Mouse (Mus musculus) limb, embryonic 10.5 days (tissue): ENCODE data around the gene Calm5. TPM values are rescaled to one million over a fixed set of nuclear protein-coding genes. Genes with fewer than 3 reads are reported as not detected.
A peak's percentile ranks its signal among the peaks of the same experiment; 100 is the strongest.

Experiments used
- DNase-seq: peaks from one replicate; pipeline ENCODE4 v3.0.0-alpha.2; 2017; ENCODE audit warnings: low spot score
- H3K27ac ChIP-seq: fragments of 300-500 bp; sonication (generic); 2 replicates; pipeline ENCODE4 v1.5.1; 2016; ENCODE audit warnings: mild to moderate bottlenecking
- H3K27me3 ChIP-seq: fragments of 300-500 bp; sonication (generic); 2 replicates; pipeline ENCODE4 v1.6.1; 2016; ENCODE audit warnings: low read depth, mild to moderate bottlenecking; ENCODE audit not compliant: poor library complexity, severe bottlenecking
- H3K36me3 ChIP-seq: fragments of 300-500 bp; sonication (generic); 2 replicates; pipeline ENCODE4 v1.6.1; 2016; ENCODE audit warnings: mild to moderate bottlenecking, moderate library complexity
- H3K4me1 ChIP-seq: fragments of 300-500 bp; sonication (generic); 2 replicates; pipeline ENCODE4 v1.6.1; 2016
- H3K4me3 ChIP-seq: fragments of 300-500 bp; sonication (generic); 2 replicates; pipeline ENCODE4 v1.5.1; 2016; ENCODE audit warnings: mild to moderate bottlenecking, moderate library complexity
- H3K9me3 ChIP-seq: fragments of 300-500 bp; sonication (generic); replicated peaks from 2 replicates; pipeline ENCODE4 v1.6.1; 2016; ENCODE audit warnings: mild to moderate bottlenecking
- WGBS: fragments of 180-500 bp; shearing (Covaris S2); methylation state at CpG from one replicate; pipeline ENCODE4 v1.1.7; 2016; 5-methylcytosine and 5-hydroxymethylcytosine counted together
- polyA plus RNA-seq: library from polyadenylated mRNA; unstranded; fragments of >200 nt; fragmentation: Nextera tagmentation; extraction: Ambion mirVana; gene quantifications from 2 replicates; pipeline ENCODE4 v1.2.1, GENCODE M21; 2016

The Calm5 gene
- polyA plus RNA-seq, 1 experiment from 2014 or later = not detected

GRCm38 (mm10) chr13:3876448-3876847 lies 22.5 kb downstream of the Calm5 start:
- no peak overlapping the region for H3K27ac ChIP-seq
- DNase-seq = no peak
- H3K9me3 ChIP-seq = no peaks in the 10 kb centered on the region
- H3K4me3 ChIP-seq = no peak overlapping the region
- 91% methylated on average over 6 of the region's 6 CpGs for WGBS
- H3K4me1 ChIP-seq = peaks cover 12% of the 10 kb centered on the region; the same call in 1 of the 2 replicates
- peaks cover 10% of the 10 kb centered on the region for H3K36me3 ChIP-seq
- H3K27me3 ChIP-seq = no peaks in the 10 kb centered on the region

GRCm38 (mm10) chr13:3877185-3877584 lies 23.2 kb downstream of the Calm5 start:
- Histone ChIP-seq H3K4me3 (no peak overlapping the region), H3K36me3 (peaks cover 18% of the 10 kb centered on the region), H3K27ac (peak overlapping the region; percentile 53), H3K27me3 (no peaks in the 10 kb centered on the region), H3K4me1 (peaks cover 12% of the 10 kb centered on the region; the same call in 1 of the 2 replicates), H3K9me3 (no peaks in the 10 kb centered on the region)
- no peak for DNase-seq
- WGBS = 75% methylated on average over 6 of the region's 6 CpGs

DNA sequence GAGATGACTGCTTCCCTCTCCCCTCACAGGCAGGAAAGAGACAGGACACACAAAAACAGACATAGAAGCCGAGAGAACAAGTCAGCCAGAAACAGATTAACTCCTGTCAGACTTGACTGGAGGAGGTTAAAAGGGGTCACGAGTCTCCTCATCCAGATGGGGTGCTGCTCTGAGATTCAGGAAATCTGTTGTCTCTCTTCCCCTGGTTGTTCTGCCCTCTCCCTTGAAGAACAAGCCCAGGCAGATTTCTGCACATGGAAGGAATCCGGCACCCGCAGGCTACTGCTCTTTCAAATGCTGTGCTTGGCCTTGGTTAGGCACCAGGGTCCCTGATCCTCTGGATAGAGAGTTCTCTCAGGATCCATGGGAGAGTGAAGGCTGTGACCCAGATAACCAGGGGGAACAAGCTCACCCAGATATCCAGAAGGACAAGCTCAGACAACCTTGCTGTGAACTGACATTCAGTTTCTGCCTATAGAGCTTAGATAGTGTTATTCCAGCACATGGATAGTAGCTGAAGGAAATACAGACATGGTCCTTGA lies 23.8 kb downstream of the Calm5 start:
- H3K4me1 ChIP-seq = peaks cover 12% of the 10 kb centered on the region; the same call in 1 of the 2 replicates
- H3K36me3 ChIP-seq = peaks cover 22% of the 10 kb centered on the region
- no peaks in the 10 kb centered on the region for H3K9me3 ChIP-seq
- no peak overlapping the region for H3K4me3 ChIP-seq
- WGBS = 41% methylated on average over 4 of the region's 4 CpGs
- DNase-seq = no peak
- peak overlapping the region; percentile 53 for H3K27ac ChIP-seq
- H3K27me3 ChIP-seq = no peaks in the 10 kb centered on the region

DNA sequence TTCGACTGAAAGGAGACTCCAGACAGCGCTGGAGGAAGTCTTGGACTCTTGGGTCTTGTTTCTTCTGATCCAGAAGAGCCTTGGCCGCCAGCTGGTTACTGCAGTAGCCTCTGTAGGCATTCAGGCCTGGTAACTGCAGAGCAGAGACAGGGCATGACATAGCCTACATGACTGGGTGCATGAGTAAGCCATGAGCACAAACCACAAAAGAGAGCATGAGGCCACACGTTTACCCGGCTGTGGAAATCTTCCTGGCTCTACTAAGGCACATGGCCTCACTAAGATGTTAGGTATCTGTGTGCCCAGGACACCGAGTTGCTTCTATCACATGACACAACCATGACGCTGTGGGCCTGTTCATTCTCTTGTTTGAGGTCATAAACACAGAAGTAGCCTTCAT lies 32.7 kb downstream of the Calm5 start:
- WGBS = 96% methylated on average over 7 of the region's 7 CpGs
- Histone ChIP-seq H3K27me3 (no peaks in the 10 kb centered on the region), H3K27ac (no peak overlapping the region), H3K9me3 (no peaks in the 10 kb centered on the region), H3K36me3 (peaks cover 82% of the 10 kb centered on the region), H3K4me1 (peaks cover 7% of the 10 kb centered on the region; the same call in 1 of the 2 replicates), H3K4me3 (no peak overlapping the region)
- no peak for DNase-seq

DNA sequence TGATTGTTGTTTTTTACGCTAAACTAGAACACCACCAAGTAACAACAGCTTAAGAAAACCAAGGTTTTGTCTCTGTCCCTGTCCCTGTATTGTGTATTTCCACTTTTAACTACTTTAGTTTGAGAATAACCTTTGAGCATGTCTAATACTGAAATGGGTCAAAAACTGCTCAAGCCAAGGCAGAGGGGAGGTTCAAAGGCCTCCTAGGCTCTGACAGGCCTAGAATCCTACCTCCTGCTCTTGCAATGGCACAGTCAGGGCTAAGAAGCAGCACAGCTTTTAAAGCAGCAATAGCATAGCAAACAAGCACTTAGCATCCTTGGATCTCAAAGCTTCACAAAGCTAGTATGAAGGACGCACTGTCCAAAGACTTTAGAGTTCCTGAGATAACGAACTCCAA lies 35.1 kb downstream of the Calm5 start:
- Histone ChIP-seq H3K36me3 (peaks cover 58% of the 10 kb centered on the region), H3K9me3 (no peaks in the 10 kb centered on the region), H3K27me3 (no peaks in the 10 kb centered on the region), H3K27ac (no peak overlapping the region), H3K4me3 (no peak overlapping the region), H3K4me1 (peaks cover 20% of the 10 kb centered on the region)
- WGBS = 96% methylated on average over 3 of the region's 3 CpGs
- no peak for DNase-seq

DNA sequence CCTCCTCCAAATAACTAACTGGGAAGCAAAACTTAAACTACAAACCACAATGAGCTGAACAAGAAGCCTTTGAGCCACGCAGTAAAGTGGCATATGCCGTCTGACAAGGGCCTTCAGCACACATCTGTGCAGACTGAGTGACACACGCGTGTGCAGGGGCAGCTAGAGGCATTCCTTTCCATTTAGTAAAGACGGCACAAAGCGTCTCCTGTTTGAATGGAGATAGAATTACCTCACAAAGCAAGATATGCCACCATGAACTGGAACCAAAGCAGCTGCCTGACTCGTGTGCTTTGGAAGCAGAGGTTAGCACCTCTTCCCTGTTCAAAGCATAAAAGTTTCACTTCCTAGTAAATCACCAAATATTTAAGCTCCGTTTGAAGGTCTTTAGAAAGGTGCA lies 36.1 kb downstream of the Calm5 start:
- H3K27me3 ChIP-seq = no peaks in the 10 kb centered on the region
- 61% methylated on average over 8 of the region's 8 CpGs for WGBS
- no peaks in the 10 kb centered on the region for H3K9me3 ChIP-seq
- H3K4me3 ChIP-seq = no peak overlapping the region
- H3K27ac ChIP-seq = no peak overlapping the region
- no peak for DNase-seq
- peaks cover 26% of the 10 kb centered on the region for H3K4me1 ChIP-seq
- H3K36me3 ChIP-seq = peaks cover 56% of the 10 kb centered on the region

GRCm38 (mm10) chr13:3891479-3892087 lies 37.6 kb downstream of the Calm5 start:
- Histone ChIP-seq H3K36me3 (peaks cover 51% of the 10 kb centered on the region), H3K27me3 (no peaks in the 10 kb centered on the region), H3K4me3 (peak overlapping the region; percentile 52), H3K27ac (peak overlapping the region; percentile 19; the same call in 1 of the 2 replicates), H3K4me1 (peaks cover 26% of the 10 kb centered on the region), H3K9me3 (no peaks in the 10 kb centered on the region)
- DNase-seq = no peak
- 64% methylated on average over 8 of the region's 8 CpGs for WGBS

DNA sequence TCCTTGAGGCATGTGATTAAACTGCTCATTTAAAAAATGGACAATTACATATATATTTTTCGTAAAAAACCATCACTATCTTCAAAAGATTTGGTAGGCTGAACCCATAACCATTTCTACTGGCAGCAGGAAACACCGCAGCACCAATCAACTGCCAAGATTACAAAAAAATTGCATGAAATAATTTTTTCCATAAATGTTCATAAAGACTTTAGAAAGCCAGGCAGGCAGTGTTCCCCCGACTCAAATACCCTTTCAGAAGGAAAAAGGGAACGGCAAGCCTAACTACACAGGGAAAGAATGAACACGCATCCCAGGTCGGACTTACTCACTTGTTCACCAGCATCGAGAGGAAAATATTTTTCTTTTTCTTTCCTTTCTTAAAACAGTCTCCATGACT lies 38.6 kb downstream of the Calm5 start:
- no peaks in the 10 kb centered on the region for H3K9me3 ChIP-seq
- no peak for DNase-seq
- H3K36me3 ChIP-seq = peaks cover 41% of the 10 kb centered on the region
- WGBS = 26% methylated on average over 7 of the region's 7 CpGs
- peak overlapping the region; percentile 79 for H3K27ac ChIP-seq
- H3K27me3 ChIP-seq = no peaks in the 10 kb centered on the region
- peaks cover 26% of the 10 kb centered on the region for H3K4me1 ChIP-seq
- H3K4me3 ChIP-seq = peak overlapping the region; percentile 52

DNA sequence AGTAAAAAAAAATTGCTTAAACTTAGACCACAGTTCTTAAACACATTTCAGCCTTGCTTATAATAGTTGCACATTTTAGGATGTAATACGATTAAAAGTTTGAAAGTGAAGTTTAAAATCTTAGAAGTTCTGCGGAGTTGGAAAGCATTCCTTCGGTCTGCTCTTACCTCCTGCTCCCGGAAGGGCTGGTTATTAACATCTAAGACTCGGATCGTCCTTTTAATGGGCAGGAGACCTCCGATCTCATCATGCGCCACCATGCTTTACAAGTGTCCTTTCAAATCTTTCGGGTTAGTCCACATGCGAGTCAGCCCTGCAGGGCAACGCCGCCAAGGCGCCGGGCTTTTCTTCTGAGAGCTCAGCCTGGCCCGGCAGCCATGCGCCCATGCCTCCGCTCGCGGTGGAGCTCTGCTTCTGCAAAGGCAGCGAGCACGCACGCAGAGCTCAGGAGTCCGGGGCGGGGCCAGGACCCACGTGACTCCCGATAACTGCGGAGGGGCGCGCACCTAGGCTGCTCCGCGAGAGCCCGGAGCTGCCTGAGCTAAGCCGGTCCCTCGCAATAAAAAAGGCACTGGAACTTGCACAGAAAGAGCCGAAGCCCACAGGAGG lies 39.3 kb downstream of the Calm5 start:
- H3K27me3 ChIP-seq = no peaks in the 10 kb centered on the region
- peaks cover 39% of the 10 kb centered on the region for H3K36me3 ChIP-seq
- H3K4me3 ChIP-seq = peak overlapping the region; percentile 52
- WGBS = under 1% methylated on average over 35 of the region's 35 CpGs
- peak overlapping the region; percentile 79 for H3K27ac ChIP-seq
- H3K9me3 ChIP-seq = no peaks in the 10 kb centered on the region
- DNase-seq = peak; percentile 97
- H3K4me1 ChIP-seq = peaks cover 26% of the 10 kb centered on the region

DNA sequence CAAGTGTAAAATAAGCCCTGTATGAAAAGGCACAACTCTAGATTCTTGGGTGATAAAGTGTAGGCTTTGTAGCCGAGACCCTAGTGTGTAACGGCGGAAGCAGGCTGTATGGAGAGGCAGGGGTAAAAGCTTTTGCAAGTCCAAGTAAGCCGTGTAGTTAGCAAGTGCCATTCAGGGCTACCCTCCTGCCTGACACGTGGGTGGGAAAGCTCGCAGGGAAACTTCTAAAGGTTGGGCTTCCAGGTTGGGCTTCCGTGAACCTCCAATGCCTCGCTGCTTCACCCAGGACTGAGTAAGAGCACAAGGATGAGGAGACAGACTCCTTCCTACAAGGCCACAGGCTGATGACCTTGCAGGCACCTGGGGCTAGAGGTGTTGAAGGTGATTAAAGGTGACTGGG lies 40.6 kb downstream of the Calm5 start:
- H3K27me3 ChIP-seq = no peaks in the 10 kb centered on the region
- no peak for DNase-seq
- H3K4me3 ChIP-seq = no peak overlapping the region
- 70% methylated on average over 8 of the region's 8 CpGs for WGBS
- H3K36me3 ChIP-seq = peaks cover 41% of the 10 kb centered on the region
- H3K9me3 ChIP-seq = no peaks in the 10 kb centered on the region
- peaks cover 26% of the 10 kb centered on the region for H3K4me1 ChIP-seq
- H3K27ac ChIP-seq = no peak overlapping the region

DNA sequence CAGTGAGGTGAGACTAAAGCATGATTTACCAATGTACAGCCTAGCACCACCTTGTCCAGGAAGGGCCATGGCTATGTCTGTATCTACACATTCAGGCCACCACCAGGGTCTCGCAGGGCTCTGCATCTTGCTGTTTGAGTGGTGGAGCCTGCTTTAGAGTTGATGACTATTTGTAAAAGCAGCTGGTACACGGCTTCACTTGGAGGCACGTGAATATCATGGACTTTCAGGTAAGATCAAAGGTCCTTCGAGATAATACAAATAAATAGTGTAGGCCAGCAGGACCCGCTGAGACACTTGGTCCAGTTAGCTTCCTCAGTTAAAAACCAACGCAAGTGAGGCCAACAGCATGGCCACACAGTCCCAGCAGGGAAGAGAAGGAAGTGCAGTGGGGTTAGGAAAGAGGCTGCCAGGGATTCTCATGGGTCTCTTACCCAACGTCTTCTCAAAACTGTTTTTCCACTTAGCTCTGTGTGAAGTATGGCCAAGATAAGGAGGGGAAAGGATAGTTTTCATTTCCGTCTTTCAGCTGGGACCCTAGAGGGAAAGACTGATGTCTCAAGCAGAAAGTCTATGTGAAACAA lies 41.5 kb downstream of the Calm5 start:
- Histone ChIP-seq H3K9me3 (no peaks in the 10 kb centered on the region), H3K36me3 (peaks cover 44% of the 10 kb centered on the region), H3K4me3 (no peak overlapping the region), H3K27me3 (no peaks in the 10 kb centered on the region), H3K27ac (no peak overlapping the region), H3K4me1 (peaks cover 22% of the 10 kb centered on the region)
- 90% methylated on average over 8 of the region's 8 CpGs for WGBS
- DNase-seq = no peak

- H3K9me3 ChIP-seq = no peaks in the 10 kb centered on the region
- WGBS = 94% methylated on average over 6 of the region's 6 CpGs
- no peak for DNase-seq
- H3K4me3 ChIP-seq = no peak overlapping the region
- H3K27ac ChIP-seq = no peak overlapping the region
- H3K27me3 ChIP-seq = no peaks in the 10 kb centered on the region
- H3K4me1 ChIP-seq = peaks cover 22% of the 10 kb centered on the region
- H3K36me3 ChIP-seq = peaks cover 49% of the 10 kb centered on the region
These were observed 42.1 kb downstream of the Calm5 start for GRCm38 (mm10) chr13:3896032-3896431.

DNA sequence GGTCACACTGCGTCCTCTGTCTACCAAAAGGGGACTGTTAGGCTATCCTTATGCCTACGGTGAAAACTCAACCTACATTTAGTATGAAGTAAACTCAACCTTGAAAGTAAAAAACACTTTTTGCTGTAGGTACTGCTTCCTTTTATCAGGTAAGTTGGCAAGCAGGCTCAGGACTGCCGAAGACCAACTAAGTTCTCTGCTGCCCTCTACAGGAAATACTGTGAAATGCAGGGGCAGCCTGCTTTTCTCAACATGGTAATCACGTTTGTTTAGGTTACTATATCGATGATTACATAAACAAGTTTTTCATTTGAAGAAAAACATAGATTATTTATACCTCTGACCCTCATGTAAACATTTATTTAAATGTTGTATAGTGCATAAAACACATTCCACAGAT lies 42.9 kb downstream of the Calm5 start:
- 44% methylated on average over 5 of the region's 5 CpGs for WGBS
- peak; percentile 78 for DNase-seq
- Histone ChIP-seq H3K4me3 (no peak overlapping the region), H3K4me1 (peaks cover 16% of the 10 kb centered on the region), H3K27ac (no peak overlapping the region), H3K27me3 (no peaks in the 10 kb centered on the region), H3K9me3 (no peaks in the 10 kb centered on the region), H3K36me3 (peaks cover 49% of the 10 kb centered on the region)
